In genomic region chr11:88838630-88839029, GRCm38 (mm10) we compare ENCODE assay signal across 18 mouse cellular contexts.
"Had no signal": no experiment of that assay in that cellular context is flagged by ENCODE, and none has a peak within 500 bp of the region (broad histone marks: within the 10 kb centered on the region; RNA-seq: fewer than 3 reads in every experiment).

No protein-coding gene starts in this region.

- ATAC-seq: midbrain, embryonic 16.5 days had no signal

- H3K27me3 ChIP-seq: midbrain, embryonic 12.5 days; neural tube, embryonic 13.5 days; neural tube, embryonic 15.5 days had no signal

- H3K4me1 ChIP-seq: midbrain, embryonic 10.5 days; midbrain, embryonic 12.5 days had no signal

- H3K9ac ChIP-seq: lung, embryonic 14.5 days; midbrain, embryonic 12.5 days; neural tube, embryonic 13.5 days; neural tube, embryonic 15.5 days had no signal

- DNase-seq: lung, embryonic 14.5 days; lung, postnatal 10 days; lung, postnatal 4 days; midbrain, embryonic 14.5 days; retina, postnatal 1 day; right cerebral cortex, adult 18-20 months; right cerebral cortex, postnatal 25 days; right cerebral cortex, postnatal 4 days; spleen, adult 18-20 months; thymus, adult 18-20 months; thymus, postnatal 14 days; thymus, postnatal 36 days had no signal

- H3K4me2 ChIP-seq: lung, embryonic 14.5 days; midbrain, embryonic 12.5 days; neural tube, embryonic 13.5 days; neural tube, embryonic 15.5 days had no signal

- H3K27ac ChIP-seq: midbrain, embryonic 10.5 days; midbrain, embryonic 12.5 days; neural tube, embryonic 13.5 days; neural tube, embryonic 15.5 days had no signal

- H3K9me3 ChIP-seq: midbrain, embryonic 10.5 days; midbrain, embryonic 12.5 days; neural tube, embryonic 13.5 days; neural tube, embryonic 15.5 days had no signal

- H3K4me3 ChIP-seq: midbrain, embryonic 10.5 days; midbrain, embryonic 12.5 days; myocyte; neural tube, embryonic 13.5 days; neural tube, embryonic 15.5 days had no signal
